Mouse (Mus musculus): ENCODE data around the gene Fhad1.

Gene Fhad1

DNA sequence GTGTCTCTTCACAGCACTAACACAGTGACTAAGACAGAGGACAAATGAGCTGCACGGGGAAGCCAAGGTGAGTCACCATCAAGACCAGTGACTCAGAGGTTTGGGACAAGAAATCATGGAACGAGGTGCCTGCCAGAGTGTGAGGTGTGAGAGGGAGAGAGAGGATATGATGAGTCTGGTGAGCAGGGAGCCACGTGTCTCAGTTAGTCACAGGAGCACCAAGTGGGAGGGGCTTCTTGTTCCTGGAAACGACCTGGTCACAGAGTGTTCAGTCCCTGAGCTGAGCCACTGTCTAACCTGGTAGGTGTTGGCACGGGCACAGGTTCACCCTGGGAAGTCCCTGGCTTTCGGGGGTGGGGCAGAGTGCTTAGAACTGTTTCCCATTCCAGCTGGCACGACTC lies 86.0 kb downstream of the Fhad1 start:
- peak; percentile 70 for DNase-seq

- DNase-seq, result no peak
Measured at GRCm38 (mm10) chr4:141925781-141926345, 89.0 kb downstream of the Fhad1 start.

GRCm38 (mm10) chr4:141923961-141924360 lies 90.9 kb downstream of the Fhad1 start:
- DNase-seq, result no peak

DNA sequence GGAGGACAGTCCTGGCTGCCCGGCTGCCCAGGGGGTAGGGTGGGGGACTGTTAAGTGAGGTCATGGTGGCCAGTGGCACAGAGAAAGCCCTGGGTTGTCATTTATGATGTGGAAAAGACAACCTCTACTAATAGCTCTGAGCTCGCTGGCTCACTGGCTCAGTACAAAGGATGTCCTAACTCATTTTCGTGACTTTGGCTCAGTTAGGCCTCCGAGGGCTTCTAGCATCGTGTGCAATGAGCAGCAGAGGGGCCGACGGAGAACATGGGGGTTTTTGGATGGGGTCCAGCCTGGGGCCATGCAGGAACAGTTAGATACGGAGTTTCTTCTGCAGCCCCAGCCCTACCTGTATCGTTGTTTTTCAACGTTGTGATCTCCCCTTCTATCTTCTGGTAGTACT lies 94.5 kb downstream of the Fhad1 start:
- no peak for DNase-seq

DNA sequence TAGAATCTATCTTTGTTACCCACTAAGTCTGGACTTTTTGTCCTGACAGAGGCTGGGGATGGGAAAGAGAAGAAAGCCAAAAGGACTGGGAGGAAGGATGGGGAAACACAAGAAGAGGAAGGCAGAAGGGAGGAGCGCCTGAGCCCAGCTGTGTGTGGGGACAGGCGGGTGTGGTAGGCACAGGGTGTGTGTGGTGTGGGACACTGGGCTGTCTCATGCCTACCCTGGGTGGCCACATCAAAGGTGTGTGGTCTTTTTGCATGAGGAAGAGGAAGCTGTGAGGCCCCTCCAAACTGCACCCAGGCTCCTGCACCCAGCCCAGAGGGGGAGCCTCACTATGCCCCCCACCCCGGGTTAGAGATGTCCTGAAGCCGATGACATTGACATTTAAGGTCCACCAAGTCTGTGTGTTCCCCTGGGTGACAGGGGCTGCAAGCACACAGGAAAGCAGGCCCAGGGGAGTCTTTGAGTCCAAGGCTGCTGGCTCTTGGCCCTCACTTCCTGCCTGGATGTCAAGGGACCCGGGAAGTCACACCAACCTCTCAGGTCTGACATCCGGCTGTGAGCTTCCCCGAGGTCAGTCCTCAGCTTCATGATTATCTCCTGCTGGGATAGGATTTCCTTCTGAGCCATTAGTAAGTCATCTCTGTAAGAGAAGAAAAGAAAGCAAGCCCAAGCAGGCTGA lies 97.0 kb downstream of the Fhad1 start:
- no peak for DNase-seq

DNA sequence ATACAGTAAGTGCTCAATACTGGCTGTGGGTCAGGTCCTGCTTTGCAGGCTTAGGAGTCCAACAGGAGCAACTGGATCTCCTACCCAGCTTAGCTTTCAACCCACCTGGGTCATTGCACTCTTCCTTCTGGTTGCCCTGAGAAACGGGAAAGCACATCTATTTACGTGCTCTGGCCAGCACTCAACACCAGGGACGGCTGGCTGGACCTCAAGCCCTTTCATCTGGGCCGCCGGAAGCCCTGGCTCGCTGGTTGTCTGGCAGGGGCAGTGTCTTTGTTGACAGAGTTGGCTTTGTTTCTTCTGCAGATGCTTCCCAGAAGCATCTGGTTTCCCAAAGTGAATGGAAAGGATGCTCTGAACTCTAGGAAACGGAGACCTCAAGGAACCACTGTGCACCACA lies 100.8 kb downstream of the Fhad1 start:
- peak; percentile 45 for DNase-seq

GRCm38 (mm10) chr4:141913201-141913993 lies 101.5 kb downstream of the Fhad1 start:
- peak; percentile 20 for DNase-seq

- no peak for DNase-seq
Measured at GRCm38 (mm10) chr4:141904710-141905109, 110.2 kb downstream of the Fhad1 start.

- DNase-seq, result no peak
Measured at GRCm38 (mm10) chr4:141902479-141902858, 112.4 kb downstream of the Fhad1 start.

DNA sequence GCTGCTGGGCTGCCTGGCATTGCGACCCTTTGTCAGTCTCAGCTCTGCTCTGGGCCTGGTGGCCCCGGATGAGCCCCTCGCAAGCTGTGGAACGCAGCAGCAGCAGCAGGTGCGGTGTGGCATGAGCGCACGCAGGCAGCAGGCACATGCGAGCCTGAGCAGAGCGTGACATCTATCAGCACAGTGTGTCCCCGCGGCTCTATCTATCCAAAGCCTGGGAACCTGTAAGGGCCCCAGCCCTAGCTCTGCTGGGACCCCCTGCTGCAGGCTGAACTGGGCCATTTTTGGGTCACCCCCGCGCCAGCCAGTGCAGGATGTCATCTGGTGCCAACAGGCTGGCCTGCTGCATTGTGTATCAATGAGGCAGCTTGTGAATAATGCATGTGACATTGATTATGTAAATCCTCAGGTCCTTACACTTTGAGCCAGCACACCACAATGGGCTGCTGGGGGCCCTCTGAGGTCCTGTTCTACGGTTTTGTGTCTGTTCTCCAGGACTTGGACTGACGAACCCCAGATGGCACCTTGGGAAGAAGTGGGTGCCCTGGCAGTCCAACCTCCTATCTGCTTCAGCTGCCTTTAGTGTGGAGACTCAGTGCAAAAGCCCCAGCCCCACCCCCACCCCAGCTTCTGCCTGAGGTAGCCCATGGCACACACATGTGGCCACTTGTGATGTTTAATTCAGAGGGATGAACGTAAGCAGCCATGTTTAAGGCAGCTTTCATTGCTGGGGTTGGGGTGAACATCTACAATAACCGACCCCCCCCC lies 113.0 kb downstream of the Fhad1 start:
- DNase-seq, result no peak

DNA sequence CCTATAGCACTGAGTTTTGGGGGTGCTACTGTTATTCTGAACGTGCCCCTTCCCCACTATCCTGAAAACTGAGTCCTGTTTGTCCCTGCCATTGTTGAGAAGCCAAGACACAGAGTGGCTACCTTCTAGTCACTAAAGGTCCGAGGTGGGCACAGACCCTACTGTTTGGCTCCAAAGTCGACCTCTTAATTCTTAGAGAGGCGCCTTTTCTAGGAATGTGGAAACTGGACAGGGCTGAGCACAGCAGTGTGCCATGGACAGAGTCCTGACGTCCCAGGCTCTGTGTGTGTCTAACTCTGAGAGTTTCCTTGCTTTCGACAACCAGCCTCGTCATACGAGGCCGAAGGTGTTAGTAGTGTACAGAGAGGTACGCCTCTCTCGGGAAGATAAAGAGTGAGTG lies 114.5 kb downstream of the Fhad1 start:
- DNase-seq, result no peak

GRCm38 (mm10) chr4:141899936-141900335 lies 114.9 kb downstream of the Fhad1 start:
- peak; percentile 51 for DNase-seq

GRCm38 (mm10) chr4:141898905-141899304 lies 116.0 kb downstream of the Fhad1 start:
- no peak for DNase-seq

DNA sequence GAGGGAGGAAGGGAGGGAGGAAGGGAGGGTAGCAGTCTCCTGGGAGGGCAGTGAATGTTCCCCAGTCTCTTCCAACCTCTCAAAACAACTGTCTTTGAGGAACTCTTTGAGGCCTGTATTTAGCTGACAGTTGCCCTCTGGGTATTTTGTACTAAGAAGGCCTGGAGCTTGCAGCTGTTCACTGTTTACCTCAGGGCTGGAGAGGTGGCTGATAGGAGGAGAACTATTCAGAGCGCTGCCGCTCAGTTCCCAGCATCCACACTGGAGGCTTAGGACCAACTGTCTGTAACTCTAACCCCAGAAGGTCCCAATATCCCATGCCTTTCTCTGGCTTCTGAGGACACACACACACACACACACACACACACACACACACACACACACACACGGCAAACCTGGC lies 117.0 kb downstream of the Fhad1 start:
- no peak for DNase-seq

DNA sequence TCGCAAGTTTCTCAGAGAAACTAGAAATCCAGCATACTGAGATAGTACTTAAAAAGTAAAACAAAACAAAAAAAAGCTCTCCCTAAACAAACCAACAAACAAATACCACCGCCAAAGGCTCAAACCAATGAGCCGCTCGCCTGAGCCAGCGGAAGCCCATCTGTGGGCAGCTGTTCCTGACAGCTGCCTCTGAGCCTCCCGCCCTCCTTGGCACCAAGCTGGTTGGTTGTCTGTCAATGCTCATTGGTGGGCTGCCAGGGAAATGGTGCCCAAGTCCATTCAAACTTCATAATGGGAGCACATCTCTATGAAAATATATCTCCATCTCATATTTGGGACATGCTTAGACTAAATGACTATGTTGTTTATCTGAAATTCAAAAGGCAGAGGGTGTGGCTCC lies 117.7 kb downstream of the Fhad1 start:
- peak; percentile 47 for DNase-seq

DNA sequence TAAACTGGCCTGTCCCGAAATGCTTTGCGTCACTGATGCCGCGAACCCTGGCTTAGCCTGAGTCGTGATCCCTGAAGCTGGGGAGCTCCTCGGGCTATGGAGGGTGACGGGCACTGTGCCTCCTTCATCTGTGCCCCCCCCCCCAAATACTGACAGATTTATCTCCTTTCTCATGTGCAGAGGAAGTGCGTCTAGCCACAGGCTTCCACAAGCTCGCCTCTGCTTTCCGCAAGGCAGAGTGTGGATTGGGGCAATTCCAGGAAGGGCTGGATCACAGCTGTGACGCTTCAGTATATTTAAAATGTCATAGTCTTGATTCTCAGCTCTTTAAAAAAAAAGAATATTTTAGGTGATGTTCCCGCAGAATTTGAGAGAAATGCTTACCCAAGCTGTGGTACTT lies 119.1 kb downstream of the Fhad1 start:
- DNase-seq, result peak; percentile 33

DNA sequence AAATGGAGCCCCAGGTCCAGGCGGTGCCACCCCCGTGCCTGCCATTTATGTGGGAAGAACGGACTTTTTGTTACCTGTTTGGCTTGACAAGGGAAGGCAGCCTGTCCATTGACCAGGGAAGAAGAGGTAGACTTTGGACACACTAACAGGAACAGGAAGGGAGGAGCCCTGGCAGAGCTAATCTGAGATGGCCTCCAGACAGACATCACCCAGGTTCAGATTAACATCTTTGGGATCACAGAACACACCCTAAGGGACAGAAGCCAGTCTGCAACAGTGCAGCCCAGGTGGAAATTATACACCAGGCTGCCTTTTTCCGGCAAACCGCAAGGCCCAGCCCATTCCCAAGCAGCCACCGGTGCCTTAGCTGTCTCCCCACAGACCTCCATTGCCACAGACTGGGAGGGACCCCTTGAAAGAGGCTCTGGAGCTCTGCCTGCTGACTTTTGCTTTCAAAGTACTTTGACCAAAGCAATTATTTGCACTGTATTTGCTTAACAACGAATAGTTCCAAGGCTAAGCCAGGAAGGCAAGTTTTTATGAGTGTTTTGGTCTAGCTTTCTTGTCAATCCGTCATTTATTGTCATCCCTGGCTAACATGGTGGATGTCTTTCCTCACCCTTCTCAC lies 121.6 kb downstream of the Fhad1 start:
- no peak for DNase-seq

GRCm38 (mm10) chr4:141886385-141886968 lies 128.4 kb downstream of the Fhad1 start:
- no peak for DNase-seq

DNA sequence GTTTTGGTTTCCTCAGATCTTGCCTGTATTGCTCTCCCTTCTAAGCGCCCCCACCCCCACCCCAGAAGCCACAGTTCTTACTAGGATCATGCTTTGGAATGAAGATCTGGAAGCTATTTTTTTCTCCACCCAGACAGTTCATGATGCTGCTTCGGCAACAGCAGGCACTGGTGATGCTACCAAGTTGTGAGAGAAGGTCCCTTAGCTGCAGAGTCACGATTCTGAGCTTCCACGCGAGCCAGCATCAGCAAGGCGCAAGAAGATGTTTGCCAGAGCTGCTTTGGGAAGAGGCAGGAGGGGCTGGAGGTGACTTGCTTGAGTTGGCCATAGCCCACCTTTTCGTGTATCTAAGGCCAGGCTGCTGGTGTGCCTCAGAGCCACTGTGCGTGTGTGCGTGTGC lies 129.4 kb downstream of the Fhad1 start:
- no peak for DNase-seq

DNA sequence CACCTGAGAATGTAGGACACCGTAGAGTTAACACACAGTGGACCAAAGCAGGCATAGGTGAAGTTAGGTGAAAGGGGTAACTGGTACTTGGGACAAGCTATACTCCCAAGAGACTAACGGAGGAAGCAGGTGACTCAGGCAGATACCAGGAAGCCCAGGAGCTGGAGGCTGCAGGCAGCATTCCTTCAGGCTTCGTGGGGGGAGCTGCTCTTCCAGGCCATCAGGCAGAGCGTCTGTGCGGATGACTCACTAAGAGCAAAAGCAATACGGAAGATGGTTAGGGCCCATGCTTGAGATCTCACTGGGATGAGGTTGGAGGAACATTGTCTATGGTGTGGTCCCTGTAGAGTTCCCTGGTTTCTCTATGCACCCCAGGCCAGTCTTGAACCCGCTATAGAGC lies 132.0 kb downstream of the Fhad1 start:
- DNase-seq, result no peak

DNA sequence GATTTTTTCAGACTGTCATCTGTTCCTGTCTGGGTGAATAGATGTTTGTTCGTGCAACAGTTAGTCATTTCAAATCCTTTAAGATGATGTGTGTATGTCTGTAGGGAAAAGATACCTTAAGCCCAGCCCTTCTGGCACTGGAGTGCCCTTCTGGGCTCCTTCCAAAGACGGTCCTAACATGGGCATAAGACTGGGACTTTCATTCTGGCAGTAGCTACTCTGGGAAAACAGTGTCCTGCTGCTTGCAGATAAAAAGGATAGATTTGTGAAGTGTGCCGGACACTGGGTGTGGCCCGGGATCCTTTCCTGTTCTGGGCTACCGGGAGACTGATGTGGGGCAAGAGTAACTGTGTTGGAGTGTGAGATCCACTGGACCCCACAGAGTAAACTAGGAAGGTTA lies 132.9 kb downstream of the Fhad1 start:
- DNase-seq, result no peak

- no peak for DNase-seq
Measured at GRCm38 (mm10) chr4:141881289-141881914, 133.5 kb downstream of the Fhad1 start.

Data from lung, postnatal 14 days (tissue).